Mouse (Mus musculus) retina, postnatal 7 days (tissue): ENCODE results near the gene Cers5.
"Not testable (repeated sequence)": the region's sequence is repeated elsewhere in the genome, so short reads cannot be mapped to it uniquely, and the experiment has no call there.

Source experiments
- DNase-seq: peaks from one replicate; pipeline ENCODE4 v3.0.0-alpha.2; 2012; ENCODE audit warnings: low read depth, low spot score

The Cers5 gene

DNA sequence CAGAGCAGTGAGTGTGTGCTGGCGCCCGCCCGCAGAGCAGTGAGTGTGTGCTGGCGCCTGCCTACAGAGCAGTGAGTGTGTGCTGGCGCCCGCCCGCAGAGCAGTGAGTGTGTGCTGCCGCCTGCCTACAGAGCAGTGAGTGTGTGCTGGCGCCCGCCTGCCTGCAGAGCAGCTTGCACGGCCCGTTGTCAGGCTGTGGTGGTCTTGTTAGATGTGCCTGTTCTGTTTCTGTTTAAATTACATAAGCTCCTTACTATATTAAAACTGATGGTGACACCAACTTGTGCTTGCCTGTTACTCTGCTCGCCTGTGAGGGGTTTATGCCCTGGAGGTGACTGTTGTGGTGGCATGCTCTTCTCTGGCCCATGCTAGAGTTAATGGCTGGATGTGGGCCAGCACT lies 64.5 kb downstream of the Cers5 start:
- DNase-seq = no peak

DNA sequence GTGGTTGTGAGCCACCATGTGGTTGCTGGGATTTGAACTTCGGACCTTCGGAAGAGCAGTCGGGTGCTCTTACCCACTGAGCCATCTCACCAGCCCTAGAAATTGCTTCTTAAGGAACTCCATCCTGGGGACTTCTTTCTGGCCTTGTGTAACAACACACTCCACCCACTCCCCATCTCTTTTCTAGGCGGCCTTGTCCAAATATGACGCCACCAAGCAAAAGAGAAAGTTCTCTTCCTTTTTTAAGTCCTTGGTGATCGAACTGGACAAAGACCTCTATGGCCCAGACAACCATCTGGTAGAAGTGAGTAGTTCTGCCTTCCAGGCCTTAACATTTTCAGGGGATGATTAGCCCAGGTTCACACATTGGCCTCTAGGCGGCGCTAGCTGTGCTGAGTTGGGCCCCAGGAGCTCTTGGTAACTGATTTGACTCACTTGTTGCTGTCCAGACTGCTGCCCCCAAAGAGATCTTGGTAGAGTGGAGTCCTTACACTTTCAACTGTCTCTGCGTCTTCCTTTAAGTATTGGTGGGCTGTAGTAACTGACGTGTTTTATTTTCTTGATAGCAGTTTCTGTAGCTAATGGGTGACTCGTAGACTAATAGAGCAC lies 67.1 kb downstream of the Cers5 start, which contains the start of gene Gm17349:
Gene Gm17349 (minus strand): TSS at position 51 of the 609 bp plus-strand sequence.
- no peak for DNase-seq

DNA sequence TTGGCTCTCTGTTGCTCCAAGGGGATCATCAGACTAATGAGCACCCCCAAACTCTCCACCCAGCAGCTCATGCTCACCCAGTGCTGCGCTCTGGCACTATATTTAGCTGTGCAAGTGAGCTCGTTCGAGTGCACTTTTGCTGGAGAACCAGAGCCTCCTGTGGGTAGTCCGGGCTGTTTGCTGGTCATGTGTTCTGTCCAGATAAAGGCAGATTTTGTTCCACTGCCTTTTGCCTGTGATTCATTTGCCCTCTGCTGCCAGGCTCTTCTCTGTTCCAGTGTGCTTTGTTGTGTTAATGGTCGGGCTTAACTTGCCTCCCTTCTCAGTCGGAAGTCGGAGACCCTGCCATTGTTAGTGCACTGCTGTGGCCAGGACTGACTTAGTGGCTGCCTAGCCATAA lies 67.8 kb downstream of the Cers5 start:
- no peak for DNase-seq

DNA sequence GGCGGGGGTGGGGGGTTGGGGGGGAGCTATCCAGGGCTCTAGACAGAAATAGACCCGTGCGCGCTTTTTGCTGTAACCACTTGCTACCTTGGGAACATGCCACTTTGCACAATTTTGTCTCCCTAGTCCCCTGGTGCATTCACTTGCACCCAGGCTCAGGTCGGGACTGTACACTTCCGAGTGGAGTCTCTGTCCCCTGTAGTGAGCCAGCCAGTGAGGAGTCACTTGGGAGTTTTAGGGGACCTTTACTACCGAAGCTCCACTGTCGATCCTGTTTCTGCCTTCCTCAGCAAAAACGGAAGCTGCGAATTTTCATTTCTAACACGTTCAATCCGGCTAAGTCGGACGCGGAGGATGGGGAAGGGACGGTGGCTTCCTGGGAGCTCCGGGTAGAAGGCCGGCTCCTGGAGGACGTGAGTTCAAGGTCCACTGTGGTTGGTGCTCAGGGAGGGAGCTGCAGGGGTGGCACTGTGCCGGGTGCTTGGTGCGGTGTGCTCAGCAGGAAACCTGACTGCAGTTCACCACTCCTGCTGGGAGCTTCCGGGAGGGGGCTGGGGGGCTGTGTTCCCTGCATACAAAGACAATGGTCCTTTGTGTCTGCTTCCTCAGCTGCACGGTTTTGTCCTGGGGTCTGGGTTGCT lies 68.5 kb downstream of the Cers5 start:
- DNase-seq = no peak

DNA sequence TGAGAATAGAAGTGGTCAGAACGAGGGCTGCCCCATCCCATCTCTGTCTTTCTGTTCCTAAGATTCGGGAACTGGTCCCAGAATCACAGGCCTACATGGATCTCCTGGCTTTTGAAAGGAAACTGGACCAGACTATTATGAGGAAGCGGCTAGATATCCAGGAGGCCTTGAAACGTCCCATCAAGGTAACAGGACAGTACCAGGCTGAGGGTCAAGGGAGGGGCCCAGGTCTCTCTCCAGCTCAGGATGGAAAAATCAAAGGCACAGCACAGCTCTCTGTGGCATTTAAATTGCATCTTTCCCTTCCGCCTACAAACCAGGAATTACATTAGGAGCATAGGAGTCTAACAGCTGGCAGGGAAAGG lies 69.0 kb downstream of the Cers5 start:
- no peak for DNase-seq

DNA sequence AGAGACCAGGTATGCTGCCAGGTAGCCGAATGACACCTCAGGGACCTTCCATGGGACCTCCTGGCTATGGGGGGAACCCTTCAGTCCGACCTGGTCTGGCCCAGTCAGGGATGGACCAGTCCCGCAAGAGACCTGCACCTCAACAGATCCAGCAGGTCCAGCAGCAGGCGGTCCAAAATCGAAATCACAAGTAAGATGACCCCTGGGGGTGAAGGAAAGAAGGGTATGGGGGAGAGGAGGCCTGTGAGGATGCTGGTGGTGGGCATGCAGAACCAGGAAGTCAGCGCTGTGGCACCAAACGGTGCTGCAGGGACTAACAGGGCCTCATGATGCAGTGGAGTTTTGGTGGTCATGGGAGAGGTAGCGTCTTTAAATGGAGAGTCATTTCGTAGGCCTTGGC lies 69.6 kb downstream of the Cers5 start:
- DNase-seq = no peak

DNA sequence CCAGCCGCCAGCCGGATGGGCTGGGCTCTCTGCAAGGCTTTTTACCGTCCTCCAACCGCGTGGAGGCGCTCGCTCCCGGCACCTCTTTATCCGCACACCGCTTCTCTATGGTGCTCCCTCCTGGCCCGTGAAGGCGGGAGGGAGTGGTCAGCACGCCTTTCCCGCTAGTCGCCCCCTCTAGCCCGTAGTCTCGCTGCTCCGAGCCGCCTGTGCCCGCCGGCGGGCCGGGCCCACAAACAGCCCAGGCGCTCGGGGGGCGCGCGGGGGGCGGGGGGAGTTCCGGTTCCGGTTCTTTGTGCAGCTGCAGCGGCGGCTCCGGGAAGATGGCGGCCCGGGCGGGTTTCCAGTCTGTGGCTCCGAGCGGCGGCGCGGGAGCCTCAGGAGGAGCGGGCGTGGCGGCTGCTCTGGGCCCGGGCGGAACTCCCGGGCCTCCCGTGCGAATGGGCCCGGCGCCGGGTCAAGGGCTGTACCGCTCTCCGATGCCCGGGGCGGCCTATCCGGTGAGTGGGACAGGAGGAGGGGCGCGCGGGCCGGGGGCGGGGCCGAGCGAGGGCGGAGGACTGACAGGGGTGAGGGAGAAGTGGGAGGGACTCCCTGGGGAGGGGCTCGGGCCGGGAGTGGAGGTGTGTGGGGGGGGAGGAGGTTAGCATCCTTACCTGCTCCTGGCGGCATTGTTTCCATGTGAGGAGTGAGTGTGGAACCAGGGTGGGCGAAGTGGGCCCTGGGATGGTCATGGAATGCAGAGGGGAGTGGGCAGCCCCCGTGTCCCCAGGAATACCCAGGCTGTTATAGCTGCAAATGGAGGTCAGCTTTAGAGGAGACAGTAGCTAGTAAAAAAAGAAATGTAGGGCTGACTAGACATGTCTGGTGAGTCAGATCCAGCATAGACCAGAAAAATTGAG lies 70.4 kb downstream of the Cers5 start, which contains the start of gene Smarcd1:
Gene Smarcd1 (plus strand): TSS at position 131 of the 902 bp plus-strand sequence.
- peak; percentile 92 for DNase-seq

DNA sequence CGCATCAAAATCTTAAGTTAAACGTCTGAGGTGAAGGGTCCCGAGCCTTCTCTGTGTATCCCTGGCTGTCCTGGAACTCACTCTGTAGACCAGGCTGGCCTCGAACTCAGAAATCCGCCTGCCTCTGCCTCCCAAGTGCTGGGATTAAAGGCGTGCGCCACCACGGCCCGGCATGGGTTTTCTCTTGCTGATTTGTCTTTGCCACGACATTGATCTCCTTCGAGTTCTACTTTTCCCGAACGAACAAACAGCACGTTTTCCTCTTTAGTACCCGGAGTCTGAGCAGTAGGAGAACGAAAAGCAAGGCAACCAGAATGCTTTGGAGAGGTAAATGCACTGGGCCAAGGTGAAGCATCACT lies 71.1 kb downstream of the Cers5 start:
- DNase-seq = not testable (repeated sequence)

DNA sequence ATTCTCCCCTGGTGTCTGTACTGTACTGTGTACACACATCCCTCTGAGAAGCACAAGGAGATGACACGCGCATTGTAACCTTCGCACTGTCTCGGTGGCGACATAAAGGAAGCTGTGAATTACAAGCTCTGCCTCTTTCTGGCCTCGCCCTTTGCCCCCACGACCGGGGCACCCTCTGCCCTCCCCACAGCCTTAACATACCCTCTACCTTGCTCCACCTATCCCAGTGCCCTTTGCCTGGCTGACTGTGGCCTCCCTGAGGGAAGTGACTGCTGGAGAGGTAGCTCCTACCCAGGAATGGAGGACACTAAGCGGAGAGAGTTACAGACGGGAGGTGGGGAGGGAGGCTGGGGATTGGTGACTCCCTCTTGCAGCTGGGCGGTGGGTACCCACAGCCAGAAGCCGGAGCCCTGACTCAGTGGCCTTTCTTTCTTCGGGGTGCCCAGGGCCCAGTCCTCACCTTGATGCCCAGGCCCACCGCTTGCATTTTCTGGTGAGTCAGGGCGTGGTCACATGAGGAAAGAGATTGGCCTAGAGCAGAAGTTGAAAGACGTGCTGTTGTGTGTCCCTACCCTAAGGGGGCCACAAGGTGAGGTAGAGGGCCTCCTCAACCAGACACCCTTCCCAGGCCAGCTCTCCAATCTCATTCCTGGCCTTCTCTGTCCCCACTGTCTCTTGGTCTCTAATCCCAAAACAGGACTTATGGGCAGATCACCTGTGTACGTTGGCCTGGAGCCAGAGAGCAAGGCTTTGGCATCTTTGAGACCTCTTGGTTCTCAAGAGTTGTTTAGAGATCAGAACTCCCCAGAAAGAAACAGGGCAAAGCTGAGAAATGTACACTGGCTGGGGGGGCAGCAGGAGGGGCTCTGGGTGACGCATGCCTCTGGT lies 72.2 kb downstream of the Cers5 start:
- DNase-seq = no peak

DNA sequence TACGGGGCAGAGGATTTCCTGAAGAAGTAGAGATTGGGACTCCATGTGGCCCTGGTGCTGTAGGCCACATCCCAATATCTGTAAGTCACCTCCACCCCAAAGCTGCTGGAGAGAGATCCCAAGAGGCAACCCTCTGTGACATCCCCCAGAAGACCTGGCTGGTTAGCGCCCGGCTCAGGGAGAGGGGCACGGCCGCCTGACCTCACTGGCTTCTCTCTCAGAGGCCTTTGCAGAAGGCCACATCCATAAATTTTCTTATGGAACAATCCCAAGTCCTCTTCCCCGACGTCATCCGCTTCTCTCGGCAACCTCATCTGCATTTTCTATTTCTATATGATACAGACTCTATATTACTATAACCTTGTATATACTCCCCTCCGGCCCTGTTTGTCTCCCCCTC lies 73.0 kb downstream of the Cers5 start:
- DNase-seq = no peak

DNA sequence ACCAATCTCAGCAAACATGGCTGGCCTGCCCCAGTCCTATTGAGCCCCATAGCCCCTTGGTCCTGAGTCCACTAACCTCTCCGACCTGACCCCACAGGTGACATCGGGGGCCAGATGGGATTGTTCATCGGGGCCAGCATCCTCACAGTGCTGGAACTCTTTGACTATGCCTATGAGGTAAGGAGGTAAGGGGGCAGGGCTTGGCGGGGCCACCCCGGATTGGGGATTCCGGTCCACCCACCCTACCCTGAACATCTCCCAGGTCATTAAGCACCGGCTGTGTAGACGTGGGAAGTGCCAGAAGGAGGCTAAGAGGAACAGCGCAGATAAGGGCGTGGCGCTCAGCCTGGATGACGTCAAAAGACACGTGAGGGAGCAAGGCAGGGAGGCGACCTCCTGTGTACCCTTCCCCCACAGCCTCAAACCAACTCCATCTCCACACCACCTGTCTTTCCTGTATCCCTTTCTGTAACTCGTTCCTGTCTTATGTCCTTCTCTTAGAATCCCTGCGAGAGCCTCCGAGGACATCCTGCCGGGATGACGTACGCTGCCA lies 74.1 kb downstream of the Cers5 start:
- no peak for DNase-seq

DNA sequence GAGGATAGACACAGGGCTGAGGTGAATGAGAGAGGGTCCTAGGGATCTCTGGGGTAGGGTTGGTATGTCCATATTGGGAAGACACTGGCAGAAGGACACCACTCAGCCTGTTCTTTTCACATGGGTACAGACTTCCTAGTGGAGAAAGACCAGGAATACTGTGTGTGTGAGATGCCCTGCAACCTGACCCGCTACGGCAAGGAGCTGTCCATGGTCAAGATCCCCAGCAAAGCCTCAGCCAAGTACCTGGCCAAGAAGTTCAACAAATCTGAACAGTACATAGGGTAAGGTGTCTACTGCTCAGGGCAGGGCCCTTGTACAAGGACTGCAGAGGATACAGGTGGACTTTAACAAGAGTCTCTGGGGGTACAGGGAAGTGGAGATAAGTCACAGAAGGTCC lies 75.4 kb downstream of the Cers5 start:
- DNase-seq = no peak

DNA sequence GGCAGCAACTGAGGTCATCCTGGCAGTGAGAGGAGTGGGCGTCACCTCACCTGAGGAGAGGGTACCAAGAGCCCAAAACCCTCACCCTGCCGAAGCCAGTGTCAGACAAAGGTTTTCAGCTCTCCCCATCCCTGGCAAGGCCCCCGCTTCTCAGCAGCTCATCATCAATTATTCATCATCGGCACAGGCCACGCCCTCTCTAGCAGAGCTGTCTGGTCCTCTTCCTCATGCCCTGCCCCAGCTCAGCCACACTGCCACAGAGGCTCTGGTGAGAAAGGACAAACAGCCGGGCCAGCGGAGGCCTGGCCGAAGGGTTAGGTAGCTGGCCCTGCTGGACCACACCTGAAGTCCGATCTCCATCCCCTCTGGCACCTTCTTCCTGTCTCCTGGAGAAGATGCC lies 80.7 kb downstream of the Cers5 start:
- DNase-seq = no peak

DNA sequence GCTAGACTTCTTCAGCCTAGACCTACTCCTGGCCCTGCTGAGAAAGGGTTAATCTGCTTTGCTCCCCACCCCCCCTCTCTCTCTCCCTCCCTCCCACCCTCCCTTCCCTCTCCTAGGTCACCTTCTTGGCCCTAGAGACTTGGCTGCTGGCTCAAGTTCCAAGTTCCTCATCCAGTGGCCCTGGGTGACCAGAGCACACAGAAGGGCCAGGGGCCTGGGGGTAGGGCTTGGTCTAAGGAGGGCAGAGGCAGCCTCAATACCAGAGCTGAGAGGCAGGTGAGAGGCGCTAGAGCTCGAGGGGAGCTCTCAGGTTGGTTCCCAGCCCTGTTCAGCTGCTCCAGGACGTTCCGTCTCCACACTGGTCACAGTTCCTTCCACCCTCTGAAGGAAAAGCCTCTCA lies 81.8 kb downstream of the Cers5 start:
- no peak for DNase-seq

DNA sequence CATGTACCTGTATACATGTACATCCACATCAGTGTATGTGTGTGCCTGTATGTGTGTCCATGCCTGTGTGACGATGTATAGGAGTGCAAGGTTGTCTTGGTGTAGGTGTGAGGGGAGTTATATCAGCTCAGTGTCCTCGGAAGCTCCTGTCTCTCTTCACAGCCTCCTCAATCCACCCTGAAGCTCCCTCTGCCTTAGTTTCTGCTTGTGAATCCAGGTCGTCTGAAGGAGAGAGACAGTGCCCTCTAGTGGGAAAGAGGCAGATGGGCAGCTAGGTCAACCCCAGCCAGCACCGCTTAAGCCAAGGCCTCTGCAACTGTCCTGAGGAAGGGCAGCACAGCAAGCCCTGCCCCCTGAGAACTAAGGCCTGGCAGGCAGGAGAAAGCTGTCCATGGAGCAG lies 84.0 kb downstream of the Cers5 start:
- peak; percentile 56 for DNase-seq
